Mouse (Mus musculus): ENCODE data around the gene Speer1.
"Not testable (repeated sequence)": the region's sequence is repeated elsewhere in the genome, so short reads cannot be mapped to it uniquely, and the experiment has no call there.

Speer1 gene

GRCm38 (mm10) chr5:11341216-11341615, at the start of gene Speer1:
Speer1 (plus strand) TSS chr5:11341516.
- DNase-seq (ENCODE audit: low read depth, low spot score): not testable (repeated sequence)
